Mouse (Mus musculus): Measurements from ENCODE around the gene Oxgr1. TPM values are rescaled to one million over a fixed set of nuclear protein-coding genes. Genes with fewer than 3 reads are reported as not detected.

Oxgr1 gene
- total and polyA plus RNA-seq, 2 experiments from 2014 or later, result 0.68 TPM; not detected in 1

DNA sequence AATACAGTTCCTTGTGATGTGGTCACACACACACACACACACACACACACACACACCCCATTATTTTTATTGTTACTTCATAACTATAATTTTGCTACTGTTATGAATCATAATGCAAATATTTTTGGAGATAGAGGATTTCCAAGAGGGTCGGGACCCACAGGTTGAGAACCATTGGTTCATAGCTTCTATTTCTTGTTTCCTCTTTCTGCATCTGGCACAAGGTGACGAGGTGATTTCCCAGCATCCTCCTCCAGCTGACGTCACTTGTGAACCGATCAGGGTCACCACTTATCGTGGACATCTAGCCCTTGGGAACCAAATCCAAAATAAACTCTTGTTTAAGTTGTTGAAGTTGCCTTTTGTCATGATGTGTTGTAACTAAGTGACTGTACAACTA is 33.5 kb upstream of the Oxgr1 start:
- no peak overlapping the region for H3K4me2 ChIP-seq (ENCODE audit: low read depth, low read length)
- H3K9ac ChIP-seq (replicated peaks; ENCODE audit: low read length), result no peak overlapping the region
- no peaks in the 10 kb centered on the region for H3K36me3 ChIP-seq (ENCODE audit: insufficient read depth, low read length)
- ATAC-seq, result no peak
- H3K27ac ChIP-seq, result no peak overlapping the region
- H3K27me3 ChIP-seq (ENCODE audit: insufficient read depth, low read length), result no peaks in the 10 kb centered on the region
- H3K4me3 ChIP-seq (ENCODE audit: low read length), result no peak overlapping the region
- TF ChIP-seq CTCF (IDR thresholded peaks at IDR 0.05; ENCODE audit: low read depth), result no peak
- H3K4me1 ChIP-seq (ENCODE audit: insufficient read depth, low read length), result no peaks in the 10 kb centered on the region
- 84% methylated on average over 5 of the region's 5 CpGs for WGBS
- no peak for DNase-seq (ENCODE audit: low spot score)
- no peaks in the 10 kb centered on the region for H3K9me3 ChIP-seq (ENCODE audit: low read length)

DNA sequence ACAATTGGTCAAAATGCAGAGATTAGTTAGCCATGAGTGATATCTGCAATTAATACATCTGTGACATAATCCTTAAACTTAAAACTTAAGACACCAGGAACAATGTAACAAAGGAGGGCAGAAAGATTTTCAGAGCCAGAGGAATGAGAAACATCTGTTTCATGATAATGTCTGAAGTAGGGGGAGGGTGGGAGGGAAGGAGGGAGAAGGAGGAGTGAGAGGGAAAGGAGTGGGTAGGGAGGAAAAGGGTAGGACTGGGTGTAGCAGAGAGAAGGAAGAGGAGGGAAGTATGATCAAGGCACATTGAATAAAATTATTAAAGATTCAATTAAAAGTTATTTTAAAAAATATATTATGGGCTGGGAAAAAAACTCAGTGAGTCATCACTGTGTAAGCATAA is 32.0 kb upstream of the Oxgr1 start:
- no peak overlapping the region for H3K4me2 ChIP-seq (ENCODE audit: low read depth, low read length)
- H3K9me3 ChIP-seq (ENCODE audit: low read length), result no peaks in the 10 kb centered on the region
- no peak for ATAC-seq
- no peak for TF ChIP-seq CTCF (IDR thresholded peaks at IDR 0.05; ENCODE audit: low read depth)
- no peaks in the 10 kb centered on the region for H3K27me3 ChIP-seq (ENCODE audit: insufficient read depth, low read length)
- H3K9ac ChIP-seq (replicated peaks; ENCODE audit: low read length), result no peak overlapping the region
- no peaks in the 10 kb centered on the region for H3K4me1 ChIP-seq (ENCODE audit: insufficient read depth, low read length)
- no peak for DNase-seq (ENCODE audit: low spot score)
- no peak overlapping the region for H3K4me3 ChIP-seq (ENCODE audit: low read length)
- H3K36me3 ChIP-seq (ENCODE audit: insufficient read depth, low read length), result no peaks in the 10 kb centered on the region
- no peak overlapping the region for H3K27ac ChIP-seq

DNA sequence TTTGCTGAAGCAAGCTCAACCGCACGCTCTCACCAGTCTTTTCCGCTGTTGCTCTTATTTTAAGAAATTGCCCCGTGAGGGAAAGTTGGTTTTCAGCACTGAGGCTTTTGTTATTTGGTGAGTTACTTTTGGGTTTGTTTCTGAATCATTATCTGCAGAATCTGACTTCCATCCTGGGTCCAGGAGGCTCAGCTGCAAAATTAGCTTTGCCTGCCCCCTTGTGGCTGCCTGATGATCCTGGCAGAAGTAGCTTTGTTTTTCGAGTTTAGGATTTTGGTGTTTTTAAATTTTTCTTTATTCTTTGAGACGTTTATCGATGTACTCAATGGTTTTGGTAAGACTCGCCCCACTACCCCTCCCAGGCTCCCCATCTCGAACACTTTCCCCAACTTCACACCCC is 18.9 kb upstream of the Oxgr1 start:
- no peak for ATAC-seq
- 64% methylated on average over 9 of the region's 9 CpGs for WGBS
- TF ChIP-seq CTCF (IDR thresholded peaks at IDR 0.05; ENCODE audit: low read depth), result peak; percentile 92
- Histone ChIP-seq H3K4me3 (ENCODE audit: low read length) (no peak overlapping the region), H3K9ac (replicated peaks; ENCODE audit: low read length) (no peak overlapping the region), H3K9me3 (ENCODE audit: low read length) (no peaks in the 10 kb centered on the region), H3K36me3 (ENCODE audit: insufficient read depth, low read length) (no peaks in the 10 kb centered on the region), H3K4me2 (ENCODE audit: low read depth, low read length) (no peak overlapping the region), H3K27me3 (ENCODE audit: insufficient read depth, low read length) (no peaks in the 10 kb centered on the region), H3K4me1 (ENCODE audit: insufficient read depth, low read length) (no peaks in the 10 kb centered on the region), H3K27ac (no peak overlapping the region)
- DNase-seq (ENCODE audit: low spot score), result peak; percentile 84

DNA sequence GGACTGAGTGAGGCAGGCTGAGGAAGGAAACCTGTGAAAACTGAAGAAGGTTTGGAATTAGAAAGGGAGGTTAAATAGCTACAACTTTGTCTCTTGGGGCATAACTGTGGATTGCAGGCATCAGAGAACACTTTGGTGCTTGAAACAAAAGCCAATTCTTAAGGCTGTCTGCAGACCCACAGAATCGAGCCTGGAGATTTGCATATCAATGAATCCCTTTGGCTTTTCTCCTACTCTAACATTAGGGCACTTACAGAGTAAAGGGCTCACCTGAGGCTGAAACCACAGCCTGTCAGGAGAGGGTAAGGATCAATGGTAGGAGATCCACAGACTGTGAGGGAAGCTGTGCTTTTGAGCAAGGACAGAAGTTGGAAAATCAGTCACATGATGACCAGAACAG is 8.8 kb downstream of the Oxgr1 start:
- H3K27me3 ChIP-seq (ENCODE audit: insufficient read depth, low read length), result no peaks in the 10 kb centered on the region
- H3K4me1 ChIP-seq (ENCODE audit: insufficient read depth, low read length), result no peaks in the 10 kb centered on the region
- no peaks in the 10 kb centered on the region for H3K9me3 ChIP-seq (ENCODE audit: low read length)
- ATAC-seq (no peak), DNase-seq (ENCODE audit: low spot score) (no peak)
- no peak for TF ChIP-seq CTCF (IDR thresholded peaks at IDR 0.05; ENCODE audit: low read depth)
- H3K36me3 ChIP-seq (ENCODE audit: insufficient read depth, low read length), result no peaks in the 10 kb centered on the region
- WGBS, result 12% methylated on average over 1 of the region's 1 CpGs
- H3K4me2 ChIP-seq (ENCODE audit: low read depth, low read length), result no peak overlapping the region
- H3K9ac ChIP-seq (replicated peaks; ENCODE audit: low read length), result no peak overlapping the region
- no peak overlapping the region for H3K27ac ChIP-seq
- no peak overlapping the region for H3K4me3 ChIP-seq (ENCODE audit: low read length)

DNA sequence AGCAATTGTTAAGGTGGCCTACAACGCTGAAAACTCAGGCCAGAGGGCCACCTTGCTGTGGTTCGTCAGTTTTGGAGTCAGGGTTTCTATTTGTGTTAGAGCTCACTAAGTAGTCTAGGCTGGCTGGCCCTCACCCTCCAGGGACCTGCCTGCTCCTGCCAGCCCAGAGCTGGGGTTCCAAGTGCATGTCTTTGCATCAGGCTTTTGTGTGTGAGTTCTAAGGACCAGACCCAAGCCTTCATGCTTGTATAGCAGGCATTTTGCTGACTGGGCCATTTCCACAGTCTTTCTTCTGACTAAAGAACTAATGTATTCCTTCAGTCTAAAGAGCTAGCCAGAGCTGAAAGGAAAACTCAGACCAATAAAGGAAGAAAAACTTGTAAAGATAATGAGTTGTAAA is 22.3 kb downstream of the Oxgr1 start:
- Histone ChIP-seq H3K36me3 (ENCODE audit: insufficient read depth, low read length) (no peaks in the 10 kb centered on the region), H3K4me1 (ENCODE audit: insufficient read depth, low read length) (no peaks in the 10 kb centered on the region), H3K4me3 (ENCODE audit: low read length) (no peak overlapping the region), H3K9ac (replicated peaks; ENCODE audit: low read length) (no peak overlapping the region), H3K4me2 (ENCODE audit: low read depth, low read length) (no peak overlapping the region), H3K27ac (no peak overlapping the region), H3K27me3 (ENCODE audit: insufficient read depth, low read length) (no peaks in the 10 kb centered on the region), H3K9me3 (ENCODE audit: low read length) (no peaks in the 10 kb centered on the region)
- 74% methylated on average over 2 of the region's 2 CpGs for WGBS
- DNase-seq (ENCODE audit: low spot score) (no peak), ATAC-seq (no peak)
- TF ChIP-seq CTCF (IDR thresholded peaks at IDR 0.05; ENCODE audit: low read depth), result no peak

DNA sequence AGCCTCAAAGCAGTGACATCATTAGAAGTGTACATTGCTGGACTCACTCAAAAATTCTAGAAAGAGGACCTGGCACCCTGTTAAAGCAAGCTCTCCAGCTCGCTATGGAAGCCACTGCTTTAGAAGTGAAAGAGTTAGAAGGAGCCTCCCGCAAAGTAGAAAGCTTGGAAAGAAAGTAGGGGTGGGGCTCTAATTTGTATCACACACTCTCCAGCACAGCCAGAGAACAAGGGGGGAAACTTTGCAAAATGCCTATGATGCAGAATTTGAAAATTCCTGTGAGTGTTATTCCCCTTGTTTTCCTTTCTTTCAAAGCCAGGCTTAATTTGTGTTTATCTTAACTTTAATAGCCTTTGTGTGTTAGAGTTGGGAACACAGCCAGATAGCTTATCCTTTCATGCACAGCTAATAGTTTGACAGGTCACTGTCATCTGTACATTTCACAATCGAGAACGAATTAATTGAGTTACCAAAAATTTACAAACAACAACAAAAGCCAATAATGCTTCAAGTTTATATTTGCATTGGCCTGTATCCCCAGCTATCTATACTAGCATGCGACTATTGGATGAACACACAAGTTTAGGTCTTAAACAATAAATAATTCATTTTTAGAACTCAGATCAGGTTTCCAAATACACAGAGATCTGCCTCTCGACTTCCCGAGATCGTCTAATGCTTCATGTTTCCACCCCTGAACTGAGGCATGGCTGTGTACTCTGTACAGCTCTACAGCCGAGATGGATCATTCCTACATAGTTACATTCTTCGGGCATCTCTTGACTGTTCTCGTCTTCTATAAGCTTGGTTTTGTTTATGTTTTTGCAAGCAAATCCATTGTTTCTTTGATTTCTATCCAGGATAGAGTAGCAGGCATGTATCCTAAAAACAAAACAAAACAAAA is 32.0 kb downstream of the Oxgr1 start:
- Histone ChIP-seq H3K36me3 (ENCODE audit: insufficient read depth, low read length) (no peaks in the 10 kb centered on the region), H3K9ac (replicated peaks; ENCODE audit: low read length) (no peak overlapping the region), H3K27ac (no peak overlapping the region), H3K4me3 (ENCODE audit: low read length) (no peak overlapping the region), H3K9me3 (ENCODE audit: low read length) (no peaks in the 10 kb centered on the region), H3K4me2 (ENCODE audit: low read depth, low read length) (no peak overlapping the region), H3K4me1 (ENCODE audit: insufficient read depth, low read length) (no peaks in the 10 kb centered on the region), H3K27me3 (ENCODE audit: insufficient read depth, low read length) (no peaks in the 10 kb centered on the region)
- 70% methylated on average over 11 of the region's 11 CpGs for WGBS
- no peak for TF ChIP-seq CTCF (IDR thresholded peaks at IDR 0.05; ENCODE audit: low read depth)
- DNase-seq (ENCODE audit: low spot score) (no peak), ATAC-seq (no peak)

DNA sequence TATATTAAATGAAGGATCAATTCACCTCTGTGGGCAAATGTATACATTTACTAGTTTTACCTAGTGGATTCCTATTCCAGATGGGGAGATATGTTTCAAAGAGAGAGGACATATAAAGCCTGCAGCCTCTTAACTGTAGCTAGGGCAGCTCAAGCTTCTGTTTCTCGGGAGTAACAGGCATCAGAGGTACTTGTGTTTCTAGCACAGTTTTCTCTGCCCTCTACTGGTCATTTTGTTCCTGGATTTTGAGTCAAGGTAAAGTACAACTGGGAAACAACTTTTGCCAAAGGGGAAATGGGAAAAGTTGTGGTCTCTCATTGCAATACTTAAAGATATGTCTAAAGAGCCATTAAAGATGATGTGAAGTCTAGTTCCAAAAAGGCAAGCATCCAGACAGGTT is 37.1 kb downstream of the Oxgr1 start:
- no peaks in the 10 kb centered on the region for H3K27me3 ChIP-seq (ENCODE audit: insufficient read depth, low read length)
- ATAC-seq, result no peak
- no peaks in the 10 kb centered on the region for H3K4me1 ChIP-seq (ENCODE audit: insufficient read depth, low read length)
- no peak overlapping the region for H3K9ac ChIP-seq (replicated peaks; ENCODE audit: low read length)
- no peaks in the 10 kb centered on the region for H3K36me3 ChIP-seq (ENCODE audit: insufficient read depth, low read length)
- H3K9me3 ChIP-seq (ENCODE audit: low read length), result no peaks in the 10 kb centered on the region
- no peak overlapping the region for H3K27ac ChIP-seq
- H3K4me2 ChIP-seq (ENCODE audit: low read depth, low read length), result no peak overlapping the region
- 16% methylated on average over 1 of the region's 1 CpGs for WGBS
- peak; percentile 73 for TF ChIP-seq CTCF (IDR thresholded peaks at IDR 0.05; ENCODE audit: low read depth)
- no peak overlapping the region for H3K4me3 ChIP-seq (ENCODE audit: low read length)
- peak; percentile 79 for DNase-seq (ENCODE audit: low spot score)

Data from hindbrain, postnatal 0 days (tissue).